Mouse (Mus musculus) skeletal muscle tissue, adult 2 months (tissue): Measurements from ENCODE around the gene Smok2b.
"Not testable (repeated sequence)": the region's sequence is repeated elsewhere in the genome, so short reads cannot be mapped to it uniquely, and the experiment has no call there.

Source experiments
- DNase-seq: peaks from one replicate; pipeline ENCODE4 v3.0.0-alpha.2; 2012; ENCODE audit warnings: low read depth, low spot score

Gene Smok2b

GRCm38 (mm10) chr17:13229957-13230356 lies at the start of gene Smok2b:
Gene Smok2b, plus strand, starts transcription at chr17:13230257.
- not testable (repeated sequence) for DNase-seq

- DNase-seq = not testable (repeated sequence)
These were observed 49.6 kb upstream of the Smok2b start for GRCm38 (mm10) chr17:13180491-13180890.

- DNase-seq = not testable (repeated sequence)
These were observed 47.3 kb upstream of the Smok2b start for GRCm38 (mm10) chr17:13182712-13183111.

GRCm38 (mm10) chr17:13184514-13184913 lies 45.5 kb upstream of the Smok2b start:
- DNase-seq = not testable (repeated sequence)

- not testable (repeated sequence) for DNase-seq
These were observed 43.5 kb upstream of the Smok2b start for GRCm38 (mm10) chr17:13186541-13186940.

- DNase-seq = not testable (repeated sequence)
These were observed 42.4 kb upstream of the Smok2b start for GRCm38 (mm10) chr17:13187621-13188020.

- not testable (repeated sequence) for DNase-seq
These were observed 41.2 kb upstream of the Smok2b start for GRCm38 (mm10) chr17:13188846-13189245.

GRCm38 (mm10) chr17:13190836-13191583 lies 39.0 kb upstream of the Smok2b start:
- DNase-seq = not testable (repeated sequence)

- DNase-seq = not testable (repeated sequence)
These were observed 33.6 kb upstream of the Smok2b start for GRCm38 (mm10) chr17:13196486-13196885.

- DNase-seq = not testable (repeated sequence)
These were observed 31.2 kb upstream of the Smok2b start for GRCm38 (mm10) chr17:13198812-13199211.

- DNase-seq = not testable (repeated sequence)
These were observed 30.1 kb upstream of the Smok2b start for GRCm38 (mm10) chr17:13199880-13200409.

GRCm38 (mm10) chr17:13201551-13201950 lies 28.5 kb upstream of the Smok2b start:
- DNase-seq = not testable (repeated sequence)

- DNase-seq = not testable (repeated sequence)
These were observed 27.5 kb upstream of the Smok2b start for GRCm38 (mm10) chr17:13202453-13203107.

GRCm38 (mm10) chr17:13205247-13205646 lies 24.8 kb upstream of the Smok2b start:
- DNase-seq = not testable (repeated sequence)

GRCm38 (mm10) chr17:13206491-13206890 lies 23.6 kb upstream of the Smok2b start:
- no peak for DNase-seq

- DNase-seq = not testable (repeated sequence)
These were observed 21.6 kb upstream of the Smok2b start for GRCm38 (mm10) chr17:13208460-13208859.

- DNase-seq = peak; percentile 58
These were observed 17.8 kb upstream of the Smok2b start for GRCm38 (mm10) chr17:13212136-13212850.

- no peak for DNase-seq
These were observed 15.9 kb upstream of the Smok2b start for GRCm38 (mm10) chr17:13214169-13214568.

- no peak for DNase-seq
These were observed 14.5 kb upstream of the Smok2b start for GRCm38 (mm10) chr17:13215595-13215994.

- no peak for DNase-seq
These were observed 9.2 kb upstream of the Smok2b start, which contains the start of gene Smok2a for GRCm38 (mm10) chr17:13220888-13221287. Gene Smok2a, plus strand, starts transcription at chr17:13221188.

- not testable (repeated sequence) for DNase-seq
These were observed 8.1 kb upstream of the Smok2b start for GRCm38 (mm10) chr17:13221921-13222320.

- not testable (repeated sequence) for DNase-seq
These were observed 9.4 kb downstream of the Smok2b start for GRCm38 (mm10) chr17:13239461-13239860.
